Mouse (Mus musculus) heart, adult 11 months (tissue): ENCODE measurements around the gene Limd2.
"Not testable (repeated sequence)": the region's sequence is repeated elsewhere in the genome, so short reads cannot be mapped to it uniquely, and the experiment has no call there.

Experiments used
- DNase-seq: peaks from one replicate; pipeline ENCODE4 v3.0.0; 2022

The Limd2 gene

GRCm38 (mm10) chr11:106170807-106171206, 10.1 kb upstream of the Limd2 start:
- DNase-seq = peak; percentile 87

GRCm38 (mm10) chr11:106167435-106167834, 6.8 kb upstream of the Limd2 start:
- DNase-seq = no peak

GRCm38 (mm10) chr11:106164601-106165180, 4.0 kb upstream of the Limd2 start:
- DNase-seq = peak; percentile 90

- DNase-seq = peak; percentile 98
Observed at GRCm38 (mm10) chr11:106163546-106163945, 2.9 kb upstream of the Limd2 start.

- peak; percentile 86 for DNase-seq
Observed at GRCm38 (mm10) chr11:106162237-106162636, 1.6 kb upstream of the Limd2 start.

- peak; percentile 99 for DNase-seq
Observed at GRCm38 (mm10) chr11:106159921-106160840, 479 bp downstream of the Limd2 start.

GRCm38 (mm10) chr11:106159216-106159920, 1.3 kb downstream of the Limd2 start:
- peak; percentile 97 for DNase-seq

- DNase-seq = no peak
Observed at GRCm38 (mm10) chr11:106158930-106159215, 1.8 kb downstream of the Limd2 start.

GRCm38 (mm10) chr11:106158081-106158929, 2.4 kb downstream of the Limd2 start:
- DNase-seq = peak; percentile 93

GRCm38 (mm10) chr11:106157154-106157553, 3.5 kb downstream of the Limd2 start:
- peak; percentile 89 for DNase-seq

- DNase-seq = no peak
Observed at GRCm38 (mm10) chr11:106156257-106156656, 4.4 kb downstream of the Limd2 start.

- DNase-seq = peak; percentile 84
Observed at GRCm38 (mm10) chr11:106155761-106156160, 4.9 kb downstream of the Limd2 start.

- no peak for DNase-seq
Observed at GRCm38 (mm10) chr11:106154770-106155169, 5.9 kb downstream of the Limd2 start.

GRCm38 (mm10) chr11:106154091-106154490, 6.6 kb downstream of the Limd2 start:
- peak; percentile 87 for DNase-seq

GRCm38 (mm10) chr11:106152132-106152531, 8.5 kb downstream of the Limd2 start:
- peak; percentile 84 for DNase-seq

- DNase-seq = no peak
Observed at GRCm38 (mm10) chr11:106151219-106151618, 9.4 kb downstream of the Limd2 start.

GRCm38 (mm10) chr11:106134580-106135528, 25.8 kb downstream of the Limd2 start:
- peak; percentile 99 for DNase-seq

GRCm38 (mm10) chr11:106132516-106132915, 28.1 kb downstream of the Limd2 start:
- peak; percentile 74 for DNase-seq

GRCm38 (mm10) chr11:106129477-106129876, 31.2 kb downstream of the Limd2 start:
- DNase-seq = no peak

- not testable (repeated sequence) for DNase-seq
Observed at GRCm38 (mm10) chr11:106126727-106127373, 33.8 kb downstream of the Limd2 start.

GRCm38 (mm10) chr11:106125827-106126226, 34.8 kb downstream of the Limd2 start:
- DNase-seq = peak; percentile 23
